ENCODE assay signal across 9 mouse cellular contexts in the genomic region with DNA sequence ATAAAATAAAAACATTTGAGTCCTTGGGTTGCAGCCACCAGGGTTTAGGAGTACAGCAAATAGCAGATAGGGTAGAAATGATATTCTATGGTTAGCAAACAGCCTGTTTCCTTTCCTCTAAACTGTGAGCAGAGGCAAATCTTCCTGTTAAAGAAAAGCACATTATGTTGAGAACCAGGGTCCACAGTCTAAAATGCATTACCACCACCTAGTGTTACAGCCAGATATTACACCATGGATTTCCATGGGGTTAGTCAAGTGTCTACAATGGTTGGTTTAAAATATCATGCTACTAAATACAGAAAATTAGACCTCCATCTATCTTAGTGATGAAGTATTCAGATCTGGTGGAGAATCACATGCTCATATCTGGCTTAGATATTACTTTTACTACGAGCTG. TPM values are rescaled to one million over a fixed set of nuclear protein-coding genes. Genes with fewer than 3 reads are reported as not detected.
A peak's percentile ranks its signal among the peaks of the same experiment; 100 is the strongest.
DNase-seq lines count a peak whose midpoint lies in the region; ATAC-seq and TF ChIP-seq lines count a peak whose summit lies in the region.
"Had no signal": no experiment of that assay in that cellular context is flagged by ENCODE, and none has a peak within 500 bp of the region (broad histone marks: within the 10 kb centered on the region; RNA-seq: fewer than 3 reads in every experiment).

No protein-coding gene starts in this region.

- H3K4me3 ChIP-seq in intestine, embryonic 14.5 days (ENCODE audit: low read depth, low read length), result no peak overlapping the region
- no peak overlapping the region for H3K4me3 ChIP-seq in intestine, embryonic 16.5 days (ENCODE audit: low read length)
- no peak overlapping the region for H3K4me3 ChIP-seq in ES-Bruce4 (ENCODE audit: low read depth, low read length)
- H3K4me3 ChIP-seq in heart, postnatal 0 days (ENCODE audit: low read depth, low read length), result no peak overlapping the region
- no peak overlapping the region for H3K4me3 ChIP-seq in midbrain, embryonic 14.5 days (replicated peaks; ENCODE audit: low read depth, low read length)
- H3K4me3 ChIP-seq: embryonic facial prominence, embryonic 13.5 days had no signal

- no peak for DNase-seq in intestine, embryonic 14.5 days (ENCODE audit: low spot score)
- peak; percentile 54 for DNase-seq in c-Kit-positive CD71-negative TER-119-negative erythroid progenitor cells, embryonic 14.5 days (ENCODE audit: low read depth)
- peak; percentile 57 for DNase-seq in heart, postnatal 0 days (ENCODE audit: low spot score)
- peak; percentile 87 for DNase-seq in layer of hippocampus, adult 9-10 months (ENCODE audit: low spot score)
- peak; percentile 85 for DNase-seq in midbrain, embryonic 14.5 days
- no peak for DNase-seq in urinary bladder, adult 2 months (ENCODE audit: low spot score)

- H3K9ac ChIP-seq in intestine, embryonic 14.5 days (ENCODE audit: low read length), result no peak overlapping the region
- H3K9ac ChIP-seq in intestine, embryonic 16.5 days (ENCODE audit: low read depth, low read length), result no peak overlapping the region
- H3K9ac ChIP-seq in ES-Bruce4 (ENCODE audit: low read depth, poor library complexity, severe bottlenecking), result no peak overlapping the region
- no peak overlapping the region for H3K9ac ChIP-seq in heart, postnatal 0 days (replicated peaks; ENCODE audit: low read depth, low read length)
- H3K9ac ChIP-seq in midbrain, embryonic 14.5 days (replicated peaks; ENCODE audit: low read length), result no peak overlapping the region
- H3K9ac ChIP-seq: embryonic facial prominence, embryonic 13.5 days had no signal

- TF ChIP-seq POLR2A in ES-Bruce4 (IDR thresholded peaks at IDR 0.05; ENCODE audit: insufficient read depth, low read length), result no peak

- TF ChIP-seq EP300 in ES-Bruce4 (IDR thresholded peaks at IDR 0.05; ENCODE audit: insufficient read depth, low read depth, low read length), result no peak
- TF ChIP-seq EP300 in heart, postnatal 0 days (IDR thresholded peaks at IDR 0.05; ENCODE audit: low read depth), result no peak

- TF ChIP-seq CTCF in ES-Bruce4 (IDR thresholded peaks at IDR 0.05; ENCODE audit: low read depth, low read length), result peak; percentile 6
- peak; percentile 93 for TF ChIP-seq CTCF in heart, postnatal 0 days (IDR thresholded peaks at IDR 0.05; ENCODE audit: low read depth)

- H3K4me1 ChIP-seq in intestine, embryonic 14.5 days (replicated peaks; ENCODE audit: control insufficient read depth, insufficient read depth, low read length), result no peaks in the 10 kb centered on the region
- no peaks in the 10 kb centered on the region for H3K4me1 ChIP-seq in intestine, embryonic 16.5 days (ENCODE audit: control insufficient read depth, insufficient read depth, low read length)
- no peaks in the 10 kb centered on the region for H3K4me1 ChIP-seq in ES-Bruce4 (ENCODE audit: control insufficient read depth, insufficient read depth, low read length)
- no peaks in the 10 kb centered on the region for H3K4me1 ChIP-seq in heart, postnatal 0 days (ENCODE audit: control insufficient read depth, insufficient read depth)
- H3K4me1 ChIP-seq in midbrain, embryonic 14.5 days (ENCODE audit: control insufficient read depth, insufficient read depth, low read length), result no peaks in the 10 kb centered on the region
- H3K4me1 ChIP-seq: embryonic facial prominence, embryonic 13.5 days had no signal

- WGBS in intestine, embryonic 14.5 days, result 57% methylated on average over 1 of the region's 1 CpGs
- WGBS in intestine, embryonic 16.5 days, result 49% methylated on average over 1 of the region's 1 CpGs
- 28% methylated on average over 1 of the region's 1 CpGs for WGBS in heart, postnatal 0 days
- 67% methylated on average over 1 of the region's 1 CpGs for WGBS in midbrain, embryonic 14.5 days

- H3K9me3 ChIP-seq in intestine, embryonic 14.5 days (ENCODE audit: control insufficient read depth, low read length), result no peaks in the 10 kb centered on the region
- no peaks in the 10 kb centered on the region for H3K9me3 ChIP-seq in intestine, embryonic 16.5 days (ENCODE audit: control insufficient read depth, low read length)
- H3K9me3 ChIP-seq in ES-Bruce4 (replicated peaks; ENCODE audit: control insufficient read depth, insufficient read depth, low read length, poor library complexity, severe bottlenecking), result no peaks in the 10 kb centered on the region
- no peaks in the 10 kb centered on the region for H3K9me3 ChIP-seq in heart, postnatal 0 days (replicated peaks; ENCODE audit: control insufficient read depth, low read length)
- H3K9me3 ChIP-seq in midbrain, embryonic 14.5 days (ENCODE audit: control insufficient read depth, low read length), result no peaks in the 10 kb centered on the region
- H3K9me3 ChIP-seq: embryonic facial prominence, embryonic 13.5 days had no signal

- H3K36me3 ChIP-seq in intestine, embryonic 14.5 days (ENCODE audit: control insufficient read depth, insufficient read depth, low read length), result peaks cover 9% of the 10 kb centered on the region; the same call in 1 of the 2 replicates
- 0 out of 2 replicates have a peak, but pooled peaks cover 2% of the 10 kb centered on the region for H3K36me3 ChIP-seq in intestine, embryonic 16.5 days (ENCODE audit: control insufficient read depth, insufficient read depth, low read length)
- H3K36me3 ChIP-seq in ES-Bruce4 (ENCODE audit: control insufficient read depth, insufficient read depth, low read length, poor library complexity, severe bottlenecking), result no peaks in the 10 kb centered on the region
- H3K36me3 ChIP-seq in heart, postnatal 0 days (replicated peaks; ENCODE audit: control insufficient read depth, insufficient read depth, low read length), result peaks cover 12% of the 10 kb centered on the region
- peaks cover 14% of the 10 kb centered on the region for H3K36me3 ChIP-seq in midbrain, embryonic 14.5 days (ENCODE audit: control insufficient read depth, insufficient read depth, low read length)

- no peaks in the 10 kb centered on the region for H3K27me3 ChIP-seq in intestine, embryonic 14.5 days (replicated peaks; ENCODE audit: control insufficient read depth, insufficient read depth, low read length)
- no peaks in the 10 kb centered on the region for H3K27me3 ChIP-seq in intestine, embryonic 16.5 days (replicated peaks; ENCODE audit: control insufficient read depth, insufficient read depth, low read length)
- H3K27me3 ChIP-seq in ES-Bruce4 (ENCODE audit: control insufficient read depth, insufficient read depth, low read length, poor library complexity, severe bottlenecking), result no peaks in the 10 kb centered on the region
- no peaks in the 10 kb centered on the region for H3K27me3 ChIP-seq in heart, postnatal 0 days (ENCODE audit: control insufficient read depth, insufficient read depth, low read length)
- no peaks in the 10 kb centered on the region for H3K27me3 ChIP-seq in midbrain, embryonic 14.5 days (ENCODE audit: control insufficient read depth, insufficient read depth, low read length)
- H3K27me3 ChIP-seq: embryonic facial prominence, embryonic 13.5 days had no signal

- peak; percentile 70; the same call in 1 of the 2 replicates for ATAC-seq in intestine, embryonic 14.5 days (replicated peaks; ENCODE audit: low FRiP score, low TSS enrichment, low read depth)
- ATAC-seq in intestine, embryonic 16.5 days, result no peak
- peak; percentile 51; the same call in 1 of the 2 replicates for ATAC-seq in heart, postnatal 0 days (ENCODE audit: insufficient read depth, low read depth)
- no peak for ATAC-seq in midbrain, embryonic 14.5 days (ENCODE audit: low FRiP score, low TSS enrichment)

- no peak overlapping the region for H3K4me2 ChIP-seq in intestine, embryonic 14.5 days (ENCODE audit: low read length)
- no peak overlapping the region for H3K4me2 ChIP-seq in intestine, embryonic 16.5 days (ENCODE audit: low read depth, low read length)
- H3K4me2 ChIP-seq in heart, postnatal 0 days (ENCODE audit: low read depth, low read length), result no peak overlapping the region
- no peak overlapping the region for H3K4me2 ChIP-seq in midbrain, embryonic 14.5 days (ENCODE audit: low read length)
- H3K4me2 ChIP-seq: embryonic facial prominence, embryonic 13.5 days had no signal

- H3K27ac ChIP-seq in intestine, embryonic 14.5 days (ENCODE audit: low read depth), result no peak overlapping the region
- no peak overlapping the region for H3K27ac ChIP-seq in intestine, embryonic 16.5 days (ENCODE audit: low read length)
- no peak overlapping the region for H3K27ac ChIP-seq in ES-Bruce4 (ENCODE audit: insufficient read depth, low read length)
- H3K27ac ChIP-seq in heart, postnatal 0 days (ENCODE audit: low read depth), result no peak overlapping the region
- no peak overlapping the region for H3K27ac ChIP-seq in midbrain, embryonic 14.5 days (replicated peaks; ENCODE audit: low read depth, low read length)
- H3K27ac ChIP-seq: embryonic facial prominence, embryonic 13.5 days had no signal

RNA-seq across cellular contexts. Expression of gene Mindy3, which starts 30.2 kb away (rescaled TPM):
- 26.1 and 26.5 TPM in 2 replicates for polyA plus RNA-seq in intestine, embryonic 14.5 days (2014; fragmentation: Nextera tagmentation; extraction: Ambion mirVana)
- 21.6 and 22.2 TPM in 2 replicates for polyA plus RNA-seq in intestine, embryonic 16.5 days (2015; fragmentation: Nextera tagmentation; extraction: Ambion mirVana)
- 52.2 and 52.4 TPM in 2 replicates for polyA plus RNA-seq in ES-Bruce4 (2011; ENCODE audit: insufficient read depth, insufficient read length, low read depth, missing spikeins)
- total RNA-seq in heart, postnatal 0 days (2014; rRNA removed; ENCODE audit: low replicate concordance), result 20.4 and 39.5 TPM in 2 replicates
- 27.9 and 30.3 TPM in 2 replicates for polyA plus RNA-seq in heart, postnatal 0 days (2015; fragmentation: Nextera tagmentation; extraction: Ambion mirVana)
- 53.2 and 56.7 TPM in 2 replicates for polyA plus RNA-seq in midbrain, embryonic 14.5 days (2014; fragmentation: Nextera tagmentation; extraction: Ambion mirVana)
- 31.1 and 34.1 TPM in 2 replicates for polyA plus RNA-seq in urinary bladder, adult 2 months (2012; rRNA removed)

Comparison
In these comparisons a context has a peak if more than half of its experiments do, and no peak if none do; other contexts are left out.
1. ATAC-seq: peak in intestine, embryonic 14.5 days (single experiment) and heart, postnatal 0 days (single experiment); none in intestine, embryonic 16.5 days (single experiment) and midbrain, embryonic 14.5 days (single experiment).
2. DNase-seq: peak in c-Kit-positive CD71-negative TER-119-negative erythroid progenitor cells, embryonic 14.5 days (single experiment), heart, postnatal 0 days (single experiment), layer of hippocampus, adult 9-10 months (single experiment) and midbrain, embryonic 14.5 days (single experiment); none in intestine, embryonic 14.5 days (single experiment) and urinary bladder, adult 2 months (single experiment).